Mouse (Mus musculus) G1E (cell line): ENCODE data around the gene Gm10277. TPM values are rescaled to one million over a fixed set of nuclear protein-coding genes. Genes with fewer than 3 reads are reported as not detected.

Source experiments
- ATAC-seq: 2 replicates; pipeline ENCODE4 v1.8.0; 2016; ENCODE audit warnings: mild to moderate bottlenecking; ENCODE audit not compliant: insufficient number of reproducible peaks, poor library complexity, low FRiP score, severe bottlenecking; ENCODE audit errors: extremely low read depth
- DNase-seq: peaks from one replicate; pipeline ENCODE4 v3.0.0; 2012; ENCODE audit warnings: low spot score
- H3K27me3 ChIP-seq: 2 replicates; pipeline ENCODE4 v1.6.1; 2012; ENCODE audit warnings: mild to moderate bottlenecking, low read length, inconsistent platforms; ENCODE audit not compliant: insufficient read depth
- H3K36me3 ChIP-seq: replicated peaks from 2 replicates; pipeline ENCODE3; 2012; ENCODE audit warnings: mild to moderate bottlenecking, inconsistent platforms
- H3K4me1 ChIP-seq: 2 replicates; pipeline ENCODE4 v1.6.1; 2012; ENCODE audit warnings: low read depth, low read length, inconsistent platforms, mixed read lengths; ENCODE audit not compliant: insufficient read depth
- H3K4me3 ChIP-seq: 2 replicates; pipeline ENCODE4 v1.5.1; 2012; ENCODE audit warnings: low read depth, mild to moderate bottlenecking, inconsistent platforms, low read length, moderate library complexity, mixed read lengths
- H3K9me3 ChIP-seq: replicated peaks from 2 replicates; pipeline ENCODE4 v1.6.1; 2012; ENCODE audit warnings: inconsistent platforms
- CTCF ChIP-seq: IDR thresholded peaks from 2 replicates; pipeline ENCODE4 v1.5.1; 2012; ENCODE audit warnings: low read depth, low read length, inconsistent platforms, mixed read lengths
- GATA1 ChIP-seq: IDR thresholded peaks from 2 replicates; pipeline ENCODE4 v1.6.1; 2012; ENCODE audit warnings: borderline replicate concordance, low read length, inconsistent platforms, mixed read lengths
- GATA2 ChIP-seq: IDR thresholded peaks from 2 replicates; pipeline ENCODE4 v1.6.1; 2012; ENCODE audit warnings: low read depth, low read length, inconsistent platforms, borderline replicate concordance
- POLR2AphosphoS5 ChIP-seq: IDR thresholded peaks from 2 replicates; pipeline ENCODE4 v1.6.1; 2012; ENCODE audit warnings: low read depth, low read length, inconsistent platforms; ENCODE audit not compliant: insufficient replicate concordance
- TAL1 ChIP-seq: conservative IDR thresholded peaks from 2 replicates; pipeline ENCODE4 v1.6.1; 2012; ENCODE audit warnings: low read depth, low read length, inconsistent platforms, mixed read lengths
- polyA plus RNA-seq: library from polyadenylated mRNA; stranded (reverse); fragments of >175 nt; gene quantifications from 2 replicates; pipeline ENCODE4 v1.2.3, GENCODE M21; 2012
- total RNA-seq, 2 experiments: library from RNA; stranded (forward) in 1 of 2; stranded (reverse) in 1 of 2; fragments of 200-1000 nt in 1 of 2; fragments of >200 nt in 1 of 2; fragmentation: Nextera tagmentation in 1 of 2; gene quantifications; 2 replicates each; pipeline ENCODE4 v1.2.3; 2014 to 2017

The Gm10277 gene
- total RNA-seq (2014; fragmentation: Nextera tagmentation) (not detected in 2 replicates), total RNA-seq (2017) (0.23 and 0.33 TPM in 2 replicates), polyA plus RNA-seq (not detected in 2 replicates)

- H3K36me3 ChIP-seq = peaks cover 64% of the 10 kb centered on the region
- TF ChIP-seq GATA2 (no peak), CTCF (no peak)
Observed at GRCm38 (mm10) chr11:77787707-77788106, at the start of gene Gm10277. TSS of gene Gm10277 (minus strand) at chr11:77787747.

GRCm38 (mm10) chr11:77836751-77837150 is 49.2 kb upstream of the Gm10277 start:
- no peak for DNase-seq
- no peak overlapping the region for H3K4me3 ChIP-seq
- TF ChIP-seq POLR2AphosphoS5 (no peak), GATA2 (no peak), TAL1 (no peak), CTCF (no peak), GATA1 (no peak)
- no peaks in the 10 kb centered on the region for H3K9me3 ChIP-seq
- peaks cover 97% of the 10 kb centered on the region for H3K36me3 ChIP-seq
- no peaks in the 10 kb centered on the region for H3K4me1 ChIP-seq
- no peak for ATAC-seq
- no peaks in the 10 kb centered on the region for H3K27me3 ChIP-seq

More at GRCm38 (mm10) chr11:77787707-77788106, at the start of gene Gm10277:
- no peaks in the 10 kb centered on the region for H3K27me3 ChIP-seq
- peak within 1 kb of the TSS; percentile 62; the same call in 1 of the 2 replicates for H3K4me3 ChIP-seq
- H3K4me1 ChIP-seq = peaks cover 90% of the 10 kb centered on the region
- ATAC-seq (no peak), DNase-seq (peak; percentile 36)
- no peaks in the 10 kb centered on the region for H3K9me3 ChIP-seq

- ATAC-seq (no peak), DNase-seq (no peak)
- H3K27me3 ChIP-seq = no peaks in the 10 kb centered on the region
- H3K4me3 ChIP-seq = no peak overlapping the region
- H3K9me3 ChIP-seq = no peaks in the 10 kb centered on the region
- peaks cover 96% of the 10 kb centered on the region for H3K36me3 ChIP-seq
- TF ChIP-seq CTCF = no peak
- no peak for TF ChIP-seq GATA2
- no peak for TF ChIP-seq TAL1
- no peaks in the 10 kb centered on the region for H3K4me1 ChIP-seq
Observed at GRCm38 (mm10) chr11:77836290-77836689, 48.7 kb upstream of the Gm10277 start.

GRCm38 (mm10) chr11:77835109-77835508 is 47.6 kb upstream of the Gm10277 start:
- ATAC-seq (no peak), DNase-seq (no peak)
- no peaks in the 10 kb centered on the region for H3K27me3 ChIP-seq
- H3K36me3 ChIP-seq = peaks cover 96% of the 10 kb centered on the region
- H3K4me3 ChIP-seq = no peak overlapping the region
- TF ChIP-seq POLR2AphosphoS5 (no peak), GATA2 (no peak), TAL1 (no peak), GATA1 (no peak), CTCF (no peak)
- no peaks in the 10 kb centered on the region for H3K4me1 ChIP-seq
- no peaks in the 10 kb centered on the region for H3K9me3 ChIP-seq

GRCm38 (mm10) chr11:77832541-77832940 is 45.0 kb upstream of the Gm10277 start:
- Histone ChIP-seq H3K4me1 (no peaks in the 10 kb centered on the region), H3K4me3 (no peak overlapping the region), H3K36me3 (peaks cover 96% of the 10 kb centered on the region), H3K27me3 (no peaks in the 10 kb centered on the region), H3K9me3 (no peaks in the 10 kb centered on the region)
- no peak for DNase-seq
- no peak for ATAC-seq
- TF ChIP-seq CTCF = no peak

GRCm38 (mm10) chr11:77830875-77831274 is 43.3 kb upstream of the Gm10277 start:
- Histone ChIP-seq H3K27me3 (no peaks in the 10 kb centered on the region), H3K9me3 (no peaks in the 10 kb centered on the region), H3K36me3 (peaks cover 96% of the 10 kb centered on the region), H3K4me1 (no peaks in the 10 kb centered on the region), H3K4me3 (no peak overlapping the region)
- ATAC-seq = no peak
- no peak for DNase-seq
- no peak for TF ChIP-seq POLR2AphosphoS5
- TF ChIP-seq TAL1 = no peak
- no peak for TF ChIP-seq GATA1
- no peak for TF ChIP-seq GATA2
- no peak for TF ChIP-seq CTCF

GRCm38 (mm10) chr11:77829043-77829841 is 41.7 kb upstream of the Gm10277 start:
- ATAC-seq = no peak
- DNase-seq = no peak
- Histone ChIP-seq H3K9me3 (no peaks in the 10 kb centered on the region), H3K27me3 (no peaks in the 10 kb centered on the region), H3K4me1 (no peaks in the 10 kb centered on the region), H3K36me3 (peaks cover 96% of the 10 kb centered on the region), H3K4me3 (no peak overlapping the region)
- TF ChIP-seq POLR2AphosphoS5 (no peak), GATA2 (no peak), TAL1 (no peak), GATA1 (no peak), CTCF (no peak)
